Mouse (Mus musculus) large intestine, adult 2 months (tissue): Measurements from ENCODE around the gene Cd200r2. TPM values are rescaled to one million over a fixed set of nuclear protein-coding genes. Genes with fewer than 3 reads are reported as not detected.
A peak's percentile ranks its signal among the peaks of the same experiment; 100 is the strongest.
"Not testable (repeated sequence)": the region's sequence is repeated elsewhere in the genome, so short reads cannot be mapped to it uniquely, and the experiment has no call there.

Experiments used
- DNase-seq: peaks from one replicate; pipeline ENCODE4 v3.0.0-alpha.2; 2012; ENCODE audit warnings: low read depth, low spot score
- WGBS: fragments of 180-500 bp; shearing (Covaris S2); methylation state at CpG from one replicate; pipeline ENCODE4 v1.1.7; 2018; 5-methylcytosine and 5-hydroxymethylcytosine counted together
- polyA plus RNA-seq: library from polyadenylated mRNA; depleted of rRNA; stranded (reverse); fragments of >200 nt; gene quantifications from 2 replicates; pipeline ENCODE4 v1.2.3, GENCODE M21; 2012; rRNA removed

The Cd200r2 gene
- polyA plus RNA-seq, result 0.38 and 0.41 TPM in 2 replicates

DNA sequence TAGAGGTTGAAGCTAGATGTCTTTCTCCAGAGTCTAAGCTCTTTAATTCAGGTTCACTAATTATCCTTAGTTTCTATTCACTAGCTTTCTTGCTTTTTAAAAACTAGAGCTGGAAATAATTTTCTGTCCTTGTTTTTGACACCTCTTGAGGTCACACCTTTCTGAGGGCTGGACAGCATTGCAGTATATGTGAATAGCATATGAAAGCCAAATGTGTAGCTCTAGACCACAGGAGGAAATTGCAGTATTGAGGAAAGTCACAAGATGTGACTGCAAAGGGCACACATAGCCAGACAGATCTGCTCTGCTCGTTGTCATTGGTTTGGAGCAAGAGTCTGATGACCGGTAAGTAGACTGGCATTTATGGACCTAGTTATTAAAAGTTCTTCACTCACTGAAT lies at the start of gene Cd200r2:
Gene Cd200r2 (plus strand): TSS at position 301 of the 400 bp plus-strand sequence.
- 91% methylated on average over 2 of the region's 2 CpGs for WGBS
- DNase-seq, result no peak

- DNase-seq, result no peak
- WGBS, result 53% methylated on average over 1 of the region's 1 CpGs
Measured at GRCm38 (mm10) chr16:44818010-44818409, 48.9 kb upstream of the Cd200r2 start.

GRCm38 (mm10) chr16:44820545-44820944 lies 46.4 kb upstream of the Cd200r2 start:
- 73% methylated on average over 4 of the region's 4 CpGs for WGBS
- DNase-seq, result no peak

- no peak for DNase-seq
- WGBS, result 58% methylated on average over 3 of the region's 3 CpGs
Measured at GRCm38 (mm10) chr16:44832286-44832685, 34.6 kb upstream of the Cd200r2 start.

- WGBS, result 15% methylated on average over 2 of the region's 2 CpGs
Measured at GRCm38 (mm10) chr16:44833189-44833588, 33.7 kb upstream of the Cd200r2 start.

GRCm38 (mm10) chr16:44875178-44875577 lies 8.3 kb downstream of the Cd200r2 start:
- 5% methylated on average over 1 of the region's 1 CpGs for WGBS
- peak; percentile 58 for DNase-seq

More at GRCm38 (mm10) chr16:44833189-44833588, 33.7 kb upstream of the Cd200r2 start:
- DNase-seq, result not testable (repeated sequence)

GRCm38 (mm10) chr16:44876625-44877024 lies 9.7 kb downstream of the Cd200r2 start:
- WGBS, result 34% methylated on average over 5 of the region's 5 CpGs
- DNase-seq, result peak; percentile 21

- DNase-seq, result no peak
- 80% methylated on average over 6 of the region's 6 CpGs for WGBS
Measured at GRCm38 (mm10) chr16:44877595-44877994, 10.7 kb downstream of the Cd200r2 start.

DNA sequence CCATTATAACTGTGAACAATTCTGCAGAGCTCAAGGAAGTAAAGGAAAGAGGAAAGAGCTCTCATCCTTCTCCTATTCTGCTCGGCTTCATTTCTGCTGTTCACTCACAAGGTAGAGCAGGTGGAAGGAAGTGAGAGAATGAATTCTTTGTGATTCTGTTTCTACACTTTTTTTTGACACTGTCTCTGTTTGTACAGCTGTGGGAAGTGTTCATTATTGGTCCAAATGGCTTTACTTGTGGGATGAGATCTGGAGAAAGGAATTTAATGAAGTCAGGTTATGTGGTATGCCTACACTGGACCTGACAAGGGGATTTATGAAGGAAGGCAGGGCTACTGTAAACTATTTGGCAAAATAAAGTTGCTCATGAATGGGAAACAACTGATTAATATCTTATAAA lies 23.9 kb downstream of the Cd200r2 start:
- 11% methylated on average over 1 of the region's 1 CpGs for WGBS
- no peak for DNase-seq

GRCm38 (mm10) chr16:44932016-44932415 lies 65.1 kb downstream of the Cd200r2 start:
- 89% methylated on average over 1 of the region's 1 CpGs for WGBS
- DNase-seq, result no peak

DNA sequence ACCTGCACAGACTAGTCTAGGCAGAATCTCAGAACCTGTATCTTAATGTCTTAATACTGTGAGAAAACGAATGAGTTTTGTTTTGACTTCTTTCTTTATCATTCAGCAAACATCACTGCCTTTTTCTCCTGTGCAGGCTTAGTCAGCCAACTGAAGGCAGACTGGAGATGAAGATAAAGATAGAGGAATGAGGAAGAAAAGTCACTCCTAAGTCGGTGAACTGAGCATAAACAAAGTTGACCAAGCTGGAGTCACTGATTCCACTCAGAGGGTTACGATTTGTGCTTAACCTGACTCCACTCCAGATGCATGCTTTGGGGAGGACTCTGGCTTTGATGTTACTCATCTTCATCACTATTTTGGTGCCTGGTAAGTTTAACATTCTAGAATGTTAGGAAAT lies 76.6 kb downstream of the Cd200r2 start, which contains the start of gene Cd200r3:
Gene Cd200r3 (plus strand): TSS at position 211 of the 400 bp plus-strand sequence.
- 52% methylated on average over 3 of the region's 3 CpGs for WGBS
- DNase-seq, result no peak

- WGBS, result 65% methylated on average over 4 of the region's 4 CpGs
- no peak for DNase-seq
Measured at GRCm38 (mm10) chr16:44951360-44952114, 84.6 kb downstream of the Cd200r2 start.

GRCm38 (mm10) chr16:44962296-44962695 lies 95.4 kb downstream of the Cd200r2 start:
- no peak for DNase-seq
- WGBS, result 84% methylated on average over 2 of the region's 2 CpGs

DNA sequence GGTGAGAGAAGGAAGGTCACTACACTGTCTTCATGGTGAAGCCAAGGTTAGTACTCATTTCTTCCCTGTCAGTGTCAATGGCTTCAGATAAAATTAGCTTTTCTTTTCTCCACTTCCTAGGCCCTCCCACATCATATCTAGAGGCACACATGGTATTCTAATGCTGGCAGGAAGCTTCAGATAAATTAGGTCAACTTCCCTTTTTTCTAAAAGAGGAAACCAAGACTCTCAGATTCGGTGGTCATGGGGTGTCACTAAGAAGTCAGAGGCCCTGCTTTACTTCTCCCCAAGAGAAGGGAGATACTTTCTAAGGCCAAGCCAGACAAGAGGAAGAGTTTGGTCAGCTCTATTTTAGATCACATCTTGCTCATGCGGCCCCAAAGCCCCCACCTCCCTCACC lies 95.9 kb downstream of the Cd200r2 start:
- DNase-seq, result no peak
- WGBS, result 64% methylated on average over 2 of the region's 2 CpGs

- 86% methylated on average over 6 of the region's 6 CpGs for WGBS
Measured at GRCm38 (mm10) chr16:44964526-44965374, 97.9 kb downstream of the Cd200r2 start.

DNA sequence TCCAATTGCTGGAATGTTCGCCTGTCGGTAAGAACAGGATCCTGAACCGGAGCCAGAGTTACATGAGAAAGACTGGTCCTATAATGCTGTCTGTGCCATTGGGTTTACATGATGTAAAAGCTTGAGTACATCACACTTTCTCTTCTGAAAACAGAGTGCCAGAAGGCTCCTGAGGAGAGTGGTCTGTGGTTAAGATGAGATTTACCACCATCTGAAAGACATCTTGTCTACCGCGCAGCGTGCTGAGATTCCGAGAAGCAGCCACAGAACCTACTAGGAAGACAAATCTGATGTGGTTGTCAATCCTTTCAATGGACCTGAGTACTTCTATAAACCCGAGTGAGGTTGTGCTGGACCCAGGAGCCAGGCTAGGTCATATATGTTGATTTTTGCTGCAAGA lies 98.5 kb downstream of the Cd200r2 start:
- no peak for DNase-seq

More at GRCm38 (mm10) chr16:44964526-44965374, 97.9 kb downstream of the Cd200r2 start:
- no peak for DNase-seq

More for the DNA sequence above, 98.5 kb downstream of the Cd200r2 start:
- 89% methylated on average over 8 of the region's 8 CpGs for WGBS

Other genes starting within 250 kb of the Cd200r2 start
- 2.5 and 3.6 TPM in 2 replicates for gene Nepro, start 142.8 kb upstream of the Cd200r2 start, polyA plus RNA-seq
- gene Gtpbp8, start 120.7 kb upstream of the Cd200r2 start, polyA plus RNA-seq, result 4.5 and 4.9 TPM in 2 replicates
- gene Cd200r1, start 101.4 kb upstream of the Cd200r2 start, polyA plus RNA-seq, result 0.78 and 1.2 TPM in 2 replicates
- gene Cd200r4, start 55.4 kb upstream of the Cd200r2 start, polyA plus RNA-seq, result 1.2 and 2.1 TPM in 2 replicates
- gene Cd200r3, start 76.6 kb downstream of the Cd200r2 start, polyA plus RNA-seq, result 0.09 TPM in 1 of 2 replicates, not detected in the other
- gene Ccdc80, start 226.3 kb downstream of the Cd200r2 start, polyA plus RNA-seq, result 7.5 and 7.8 TPM in 2 replicates